Comparison of ENCODE assay signal across 8 mouse cellular contexts in genomic region chr10:125966481-125967251, GRCm38 (mm10). TPM values are rescaled to one million over a fixed set of nuclear protein-coding genes. Genes with fewer than 3 reads are reported as not detected.
DNase-seq lines count a peak whose midpoint lies in the region; ATAC-seq and TF ChIP-seq lines count a peak whose summit lies in the region.
"Had no signal": no experiment of that assay in that cellular context is flagged by ENCODE, and none has a peak within 500 bp of the region (broad histone marks: within the 10 kb centered on the region; RNA-seq: fewer than 3 reads in every experiment).

No protein-coding gene starts in this region.

- H3K27me3 ChIP-seq in E14TG2a.4 (ENCODE audit: insufficient read depth, low read length) = no peaks in the 10 kb centered on the region
- H3K27me3 ChIP-seq in embryonic facial prominence, embryonic 13.5 days = no peaks in the 10 kb centered on the region
- peaks cover 69% of the 10 kb centered on the region for H3K27me3 ChIP-seq in heart, embryonic 15.5 days
- H3K27me3 ChIP-seq in small intestine, adult 2 months (ENCODE audit: control insufficient read depth, insufficient read depth, low read length) = no peaks in the 10 kb centered on the region

- ATAC-seq in embryonic facial prominence, embryonic 13.5 days (ENCODE audit: insufficient number of reproducible peaks, insufficient read depth, low FRiP score, low TSS enrichment, low read depth) = peak; percentile 60
- ATAC-seq in heart, embryonic 15.5 days (replicated peaks; ENCODE audit: insufficient number of reproducible peaks, insufficient read depth, low FRiP score, low read depth) = peak; percentile 43

- no peaks in the 10 kb centered on the region for H3K79me2 ChIP-seq in macrophage (ENCODE audit: inconsistent target)

- H3K36me3 ChIP-seq in E14TG2a.4 (ENCODE audit: insufficient read depth, low read length) = no peaks in the 10 kb centered on the region
- H3K36me3 ChIP-seq in embryonic facial prominence, embryonic 13.5 days = no peaks in the 10 kb centered on the region
- no peaks in the 10 kb centered on the region for H3K36me3 ChIP-seq in heart, embryonic 15.5 days
- no peaks in the 10 kb centered on the region for H3K36me3 ChIP-seq in macrophage (ENCODE audit: inconsistent target)
- H3K36me3 ChIP-seq in small intestine, adult 2 months (ENCODE audit: control insufficient read depth, insufficient read depth, low read length) = no peaks in the 10 kb centered on the region

- peaks cover 52% of the 10 kb centered on the region for H3K4me1 ChIP-seq in E14TG2a.4 (replicated peaks; ENCODE audit: low read depth, low read length)
- H3K4me1 ChIP-seq in embryonic facial prominence, embryonic 13.5 days = peaks cover 28% of the 10 kb centered on the region
- H3K4me1 ChIP-seq in heart, embryonic 15.5 days (replicated peaks) = peaks cover 14% of the 10 kb centered on the region
- peaks cover 23% of the 10 kb centered on the region; the same call in 1 of the 2 replicates for H3K4me1 ChIP-seq in small intestine, adult 2 months (ENCODE audit: control insufficient read depth, insufficient read depth, insufficient read length, low read length)

- peak overlapping the region; percentile 100 for H3K9ac ChIP-seq in embryonic facial prominence, embryonic 13.5 days
- peak overlapping the region; percentile 78 for H3K9ac ChIP-seq in heart, embryonic 15.5 days

- peak; percentile 76 for DNase-seq in 3134 (ENCODE audit: extremely low read depth, insufficient read length, low spot score)
- DNase-seq in kidney, postnatal 14 days = peak; percentile 35

- H3K4me3 ChIP-seq in E14TG2a.4 (replicated peaks; ENCODE audit: low read length) (peak overlapping the region; percentile 87), macrophage (ENCODE audit: inconsistent target) (peak overlapping the region; percentile 10)
- H3K4me3 ChIP-seq in embryonic facial prominence, embryonic 13.5 days = peak overlapping the region; percentile 96
- H3K4me3 ChIP-seq in heart, embryonic 15.5 days = peak overlapping the region; percentile 65
- peak overlapping the region; percentile 98 for H3K4me3 ChIP-seq in small intestine, adult 2 months (ENCODE audit: low read depth, low read length)

- under 1% methylated on average over 59 of the region's 59 CpGs for WGBS in embryonic facial prominence, embryonic 13.5 days
- 2% methylated on average over 59 of the region's 59 CpGs for WGBS in heart, embryonic 15.5 days
- 3% methylated on average over 59 of the region's 59 CpGs for WGBS in macrophage (ENCODE audit: missing documents)
- WGBS in small intestine, adult 2 months = under 1% methylated on average over 59 of the region's 59 CpGs

- peak overlapping the region; percentile 64 for H3K4me2 ChIP-seq in embryonic facial prominence, embryonic 13.5 days
- peak overlapping the region; percentile 96 for H3K4me2 ChIP-seq in heart, embryonic 15.5 days

- no peak for TF ChIP-seq CTCF in E14TG2a.4 (conservative IDR thresholded peaks at IDR 0.05; ENCODE audit: low read length)
- TF ChIP-seq CTCF in small intestine, adult 2 months (IDR thresholded peaks at IDR 0.05; ENCODE audit: extremely low read depth, insufficient read length, insufficient replicate concordance, low read depth, low read length) = no peak

- H3K27ac ChIP-seq in embryonic facial prominence, embryonic 13.5 days = peak overlapping the region; percentile 93
- peak overlapping the region; percentile 52; the same call in 1 of the 2 replicates for H3K27ac ChIP-seq in heart, embryonic 15.5 days
- H3K27ac ChIP-seq in macrophage = no peak overlapping the region
- peak overlapping the region; percentile 92 for H3K27ac ChIP-seq in small intestine, adult 2 months (ENCODE audit: insufficient read depth, low read depth, low read length)

- 0 out of 2 replicates have a peak, but pooled peaks have one; percentile 8 for TF ChIP-seq POLR2A in small intestine, adult 2 months (IDR thresholded peaks at IDR 0.05; ENCODE audit: low read depth, low read length)

- H3K9me3 ChIP-seq in E14TG2a.4 (ENCODE audit: low read length) = no peaks in the 10 kb centered on the region
- H3K9me3 ChIP-seq in embryonic facial prominence, embryonic 13.5 days = no peaks in the 10 kb centered on the region
- H3K9me3 ChIP-seq in heart, embryonic 15.5 days (replicated peaks) = no peaks in the 10 kb centered on the region

RNA-seq across cellular contexts. Expression of gene Lrig3, which starts 0.7 kb away (rescaled TPM):
- 35.3 and 37.4 TPM in 2 replicates for polyA plus RNA-seq in embryonic facial prominence, embryonic 13.5 days (2015; fragmentation: Nextera tagmentation; extraction: Ambion mirVana)
- polyA plus RNA-seq in heart, embryonic 15.5 days (2015; fragmentation: Nextera tagmentation; extraction: Ambion mirVana) = 1.5 and 3.4 TPM in 2 replicates
- total RNA-seq in macrophage (2018; cell fraction: chromatin; rRNA removed) = 1 to 10 TPM in 11 of 26 experiments, under 1 TPM in 10, not detected in 5; 0.24 to 3.6 (median 1.0) TPM
- total RNA-seq in macrophage (2018; cell fraction: cytosol; rRNA removed) = under 1 TPM; 0.03 to 0.78 (median 0.22) TPM
- total RNA-seq in macrophage (2018; cell fraction: nucleus; rRNA removed) = 1 to 10 TPM in 7 of 26 experiments, under 1 TPM in 13, not detected in 6; 0.23 to 3.7 (median 0.59) TPM
- 0.23 to 0.72 TPM (median 0.28 TPM) in 3 replicates for polyA plus RNA-seq in macrophage (2018)
- 7.7 and 17.9 TPM in 2 replicates for polyA plus RNA-seq in small intestine, adult 2 months (2012; rRNA removed)
- total RNA-seq: neutrophil, adult 5-6 weeks had no signal

Comparison
In these comparisons a context has a peak if more than half of its experiments do, and no peak if none do; other contexts are left out.
1. H3K4me3 ChIP-seq: peak in every context shown above with its lines; median percentile 98 in small intestine, adult 2 months; 96 in embryonic facial prominence, embryonic 13.5 days; 87 in E14TG2a.4; 65 in heart, embryonic 15.5 days; 10 in macrophage.